Mouse (Mus musculus): ENCODE results near the gene Poldip3.

Gene Poldip3

GRCm38 (mm10) chr15:83165526-83166315 lies 16.5 kb upstream of the Poldip3 start:
- in situ Hi-C loops (cut with MboI, MseI): no loop called here

GRCm38 (mm10) chr15:83164971-83165471 lies 15.8 kb upstream of the Poldip3 start:
- in situ Hi-C loops (cut with MboI, MseI): no loop called here

- in situ Hi-C loops (cut with MboI, MseI): no loop called here
Observed at GRCm38 (mm10) chr15:83162818-83163485, 13.8 kb upstream of the Poldip3 start.

- in situ Hi-C loops (cut with MboI, MseI): no loop called here
Observed at GRCm38 (mm10) chr15:83162001-83162400, 12.8 kb upstream of the Poldip3 start.

GRCm38 (mm10) chr15:83161062-83161748 lies 12.0 kb upstream of the Poldip3 start:
- in situ Hi-C loops (cut with MboI, MseI): no loop called here

- in situ Hi-C loops (cut with MboI, MseI): no loop called here
Observed at GRCm38 (mm10) chr15:83160561-83160960, 11.4 kb upstream of the Poldip3 start.

GRCm38 (mm10) chr15:83159823-83160222 lies 10.6 kb upstream of the Poldip3 start:
- in situ Hi-C loops (cut with MboI, MseI): no loop called here

GRCm38 (mm10) chr15:83158587-83159160 lies 9.5 kb upstream of the Poldip3 start:
- in situ Hi-C loops (cut with MboI, MseI): no loop called here

- in situ Hi-C loops (cut with MboI, MseI): no loop called here
Observed at GRCm38 (mm10) chr15:83157667-83158064, 8.5 kb upstream of the Poldip3 start.

- in situ Hi-C loops (cut with MboI, MseI): no loop called here
Observed at GRCm38 (mm10) chr15:83156929-83157666, 7.9 kb upstream of the Poldip3 start.

- in situ Hi-C loops (cut with MboI, MseI): no loop called here
Observed at GRCm38 (mm10) chr15:83155672-83156419, 6.7 kb upstream of the Poldip3 start.

- in situ Hi-C loops (cut with MboI, MseI): no loop called here
Observed at GRCm38 (mm10) chr15:83154309-83154708, 5.1 kb upstream of the Poldip3 start.

- in situ Hi-C loops (cut with MboI, MseI): no loop called here
Observed at GRCm38 (mm10) chr15:83150694-83151093, 1.5 kb upstream of the Poldip3 start.

- in situ Hi-C loops (cut with MboI, MseI): no loop called here
Observed at GRCm38 (mm10) chr15:83150073-83150442, 874 bp upstream of the Poldip3 start.

GRCm38 (mm10) chr15:83148801-83149195 lies 386 bp downstream of the Poldip3 start:
- in situ Hi-C loops (cut with MboI, MseI): no loop called here

- in situ Hi-C loops (cut with MboI, MseI): no loop called here
Observed at GRCm38 (mm10) chr15:83148395-83148794, 789 bp downstream of the Poldip3 start.

- in situ Hi-C loops (cut with MboI, MseI): no loop called here
Observed at GRCm38 (mm10) chr15:83145541-83145940, 3.6 kb downstream of the Poldip3 start.

GRCm38 (mm10) chr15:83142861-83143260 lies 6.3 kb downstream of the Poldip3 start:
- in situ Hi-C loops (cut with MboI, MseI): no loop called here

GRCm38 (mm10) chr15:83135654-83136053 lies 13.5 kb downstream of the Poldip3 start:
- in situ Hi-C loops (cut with MboI, MseI): no loop called here

- in situ Hi-C loops (cut with MboI, MseI): no loop called here
Observed at GRCm38 (mm10) chr15:83134671-83135070, 14.5 kb downstream of the Poldip3 start.
